Mouse (Mus musculus) right cerebral cortex, postnatal 25 days (tissue): ENCODE data around the gene Gm5565.
A peak's percentile ranks its signal among the peaks of the same experiment; 100 is the strongest.
"Not testable (repeated sequence)": the region's sequence is repeated elsewhere in the genome, so short reads cannot be mapped to it uniquely, and the experiment has no call there.

Experiments
- DNase-seq: peaks from one replicate; pipeline ENCODE4 v3.0.0; 2022

Gm5565 gene

DNA sequence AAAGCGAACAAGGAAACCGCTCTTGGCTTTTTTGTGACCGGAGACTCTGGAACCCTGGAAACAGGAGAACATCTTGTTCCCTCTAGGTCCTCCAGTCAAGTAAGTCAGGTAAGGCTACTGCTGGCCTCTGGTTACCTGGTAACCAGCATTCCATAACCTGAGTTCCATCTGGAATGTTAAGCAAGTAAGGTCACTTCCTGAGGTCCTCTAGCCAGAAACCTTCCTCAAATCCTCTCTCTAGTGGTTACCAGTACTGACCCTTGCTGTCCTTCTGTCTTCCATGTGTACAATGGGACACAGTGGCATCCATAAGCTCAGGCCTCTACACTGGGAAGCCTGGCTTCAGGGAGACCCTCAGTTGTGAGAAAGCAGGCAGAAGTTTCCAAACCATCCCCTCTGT is at the start of gene Gm5565:
TSS of gene Gm5565 (minus strand) at position 101 of the 400 bp plus-strand sequence.
- DNase-seq, result not testable (repeated sequence)

DNA sequence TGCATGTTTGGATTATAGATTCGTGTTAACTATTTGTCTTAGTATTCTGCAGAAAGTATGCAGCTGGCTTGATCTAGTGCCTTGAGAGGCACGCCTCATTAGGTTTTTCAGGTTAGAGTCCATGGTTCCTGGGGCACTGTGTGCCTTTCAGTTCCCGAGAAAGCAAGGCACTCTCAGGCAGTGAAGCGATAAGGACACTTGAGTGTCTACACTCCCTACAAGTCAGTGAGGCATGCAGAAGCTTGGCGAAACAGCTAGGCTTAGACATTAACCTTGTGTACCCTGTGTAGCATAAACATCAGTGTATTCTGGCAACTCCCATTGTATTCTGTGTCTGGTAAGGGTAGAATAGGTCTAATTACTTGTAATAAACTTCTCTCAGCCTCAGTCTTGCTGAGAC is 45.2 kb upstream of the Gm5565 start:
- no peak for DNase-seq

DNA sequence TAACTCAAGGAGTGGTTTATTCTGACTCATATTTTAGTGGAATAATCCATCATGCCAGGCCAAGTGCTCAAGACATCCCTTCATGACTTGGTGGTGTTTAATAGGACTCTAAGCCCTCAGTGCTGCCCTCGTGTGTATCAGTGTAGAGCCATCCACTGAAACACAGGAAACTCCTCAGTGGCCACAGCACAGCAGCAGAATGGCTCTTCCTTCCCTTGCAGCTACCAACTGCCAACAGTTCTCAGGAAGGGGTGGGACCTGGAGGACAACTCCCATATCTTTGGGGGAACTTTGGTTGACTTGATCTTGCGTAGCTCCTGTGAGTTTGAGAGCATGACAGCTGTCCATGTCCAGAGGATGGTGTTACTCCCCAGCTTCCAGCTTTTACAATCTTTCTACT is 43.6 kb upstream of the Gm5565 start:
- DNase-seq, result no peak

DNA sequence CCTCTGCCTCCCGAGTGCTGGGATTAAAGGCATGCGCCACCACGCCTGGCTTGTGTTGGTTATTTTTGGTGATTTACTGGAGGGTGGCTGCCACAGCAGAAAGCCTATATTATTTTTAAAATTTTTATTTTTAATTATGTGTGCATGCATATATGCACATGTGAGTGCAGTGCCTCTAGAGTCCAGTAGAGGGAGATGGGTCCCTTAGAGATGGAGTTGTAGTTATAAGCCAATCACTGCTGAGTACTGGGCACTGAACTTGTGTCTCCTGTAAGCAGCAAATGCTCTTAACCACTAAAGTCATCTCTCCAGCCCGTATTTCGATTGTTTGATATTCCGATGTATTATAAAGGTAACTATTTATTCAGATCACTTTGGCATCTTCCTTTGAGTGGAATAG is 40.2 kb upstream of the Gm5565 start:
- DNase-seq, result no peak

DNA sequence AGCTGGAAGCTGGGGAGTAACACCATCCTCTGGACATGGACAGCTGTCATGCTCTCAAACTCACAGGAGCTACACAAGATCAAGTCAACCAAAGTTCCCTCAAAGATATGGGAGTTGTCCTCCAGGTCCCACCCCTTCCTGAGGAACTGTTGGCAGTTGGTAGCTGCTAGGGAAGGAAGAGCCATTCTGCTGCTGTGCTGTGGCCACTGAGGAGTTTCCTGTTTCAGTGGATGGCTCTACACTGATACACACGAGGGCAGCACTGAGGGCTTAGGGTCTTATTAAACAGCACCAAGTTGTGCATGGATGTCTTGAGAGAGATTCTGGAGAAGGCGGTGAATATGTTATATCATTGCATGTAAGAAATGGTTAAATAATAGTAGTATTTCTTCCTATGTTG is 39.2 kb upstream of the Gm5565 start:
- DNase-seq, result no peak

DNA sequence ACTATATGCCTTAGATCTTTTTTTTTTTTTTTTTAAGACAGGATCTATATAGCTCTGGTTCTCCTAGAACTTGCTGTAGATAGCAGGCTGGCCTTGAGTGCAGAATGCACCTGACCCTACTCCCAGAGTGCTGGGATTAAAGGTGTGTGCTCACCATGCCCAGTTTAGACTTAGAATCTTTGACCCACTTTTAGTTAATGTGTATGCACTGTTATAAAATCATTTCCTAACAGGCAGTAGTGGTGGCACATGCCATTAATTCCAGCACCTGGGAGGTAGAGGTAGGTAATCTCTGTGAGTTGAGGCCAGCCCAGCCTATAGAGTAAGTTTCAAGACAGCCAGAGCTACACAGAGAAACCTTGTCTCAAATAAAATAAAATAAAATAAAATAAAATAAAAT is 38.7 kb upstream of the Gm5565 start:
- DNase-seq, result no peak

DNA sequence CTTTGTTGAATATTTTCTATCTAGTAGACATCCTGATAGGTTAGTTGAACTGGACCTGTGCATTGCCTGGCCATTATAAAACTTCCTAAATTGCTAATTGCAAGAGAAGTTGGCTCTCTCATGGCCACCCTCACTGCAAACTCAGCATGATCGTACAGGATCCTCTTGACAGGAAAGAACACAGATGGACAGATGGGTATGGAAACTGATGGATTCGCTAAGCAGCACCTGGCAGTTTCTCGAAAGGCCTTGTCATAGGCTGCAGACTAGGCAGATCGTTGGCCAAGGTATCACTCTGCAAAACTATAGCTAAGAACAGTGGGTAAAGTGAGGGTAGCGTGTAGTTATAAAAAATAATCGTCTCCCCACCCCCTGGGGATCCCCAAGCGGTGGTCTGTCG is 33.0 kb upstream of the Gm5565 start:
- DNase-seq, result no peak

DNA sequence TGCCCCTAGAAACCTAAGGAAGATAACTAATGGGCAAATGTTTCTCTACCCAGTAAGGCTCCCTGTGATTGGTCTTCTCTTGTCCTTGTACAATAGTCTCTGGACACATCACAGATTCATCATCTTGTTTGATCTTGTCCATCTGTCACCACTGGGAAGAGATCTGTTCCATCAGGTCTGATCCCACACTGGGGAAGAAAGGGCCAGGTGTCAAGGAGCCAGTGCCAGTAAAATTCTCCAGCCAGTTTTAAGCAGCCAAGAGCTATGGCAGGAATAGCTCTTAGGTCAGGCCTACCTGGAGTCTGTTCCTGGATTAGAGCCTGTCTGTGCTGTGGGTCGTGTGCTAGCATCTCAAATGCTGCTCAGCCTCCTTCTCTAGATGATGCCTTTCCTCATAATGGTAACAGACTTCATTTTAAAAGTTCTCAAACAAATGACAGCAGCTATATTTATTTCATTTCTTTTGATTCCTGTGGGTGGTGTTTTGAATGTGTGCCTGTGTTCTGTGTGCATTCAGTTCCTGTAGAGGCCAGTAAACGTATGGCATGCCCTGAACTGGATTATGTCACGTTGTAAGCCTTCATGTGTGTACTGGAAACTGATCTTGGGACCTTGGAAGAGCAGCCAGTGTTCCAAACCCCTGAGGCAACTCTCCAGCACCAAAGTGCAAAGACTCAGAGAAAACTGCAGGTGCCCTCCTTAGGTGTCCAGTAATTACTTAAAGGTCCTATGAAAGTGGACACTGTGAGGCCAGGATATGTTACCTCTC is 30.3 kb upstream of the Gm5565 start:
- no peak for DNase-seq

DNA sequence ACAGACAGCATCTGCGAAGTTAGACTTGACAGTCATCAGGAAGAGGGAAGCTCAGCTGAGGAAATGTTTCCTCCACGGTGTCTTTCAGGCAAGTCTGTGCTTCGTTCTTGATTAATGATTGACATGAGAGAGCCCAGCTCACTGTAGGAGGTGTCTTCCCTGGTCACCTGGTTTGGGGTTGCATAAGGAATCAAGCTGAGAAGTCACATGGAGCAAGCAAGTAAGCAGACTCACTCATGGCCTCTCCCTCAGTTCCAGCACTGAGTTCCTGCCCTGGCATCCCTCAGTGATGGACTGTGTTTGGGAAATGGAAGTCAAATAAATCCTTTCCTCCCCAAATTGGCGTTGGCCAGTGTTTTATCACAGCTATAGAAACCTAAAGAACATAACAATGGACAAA is 29.8 kb upstream of the Gm5565 start:
- no peak for DNase-seq

DNA sequence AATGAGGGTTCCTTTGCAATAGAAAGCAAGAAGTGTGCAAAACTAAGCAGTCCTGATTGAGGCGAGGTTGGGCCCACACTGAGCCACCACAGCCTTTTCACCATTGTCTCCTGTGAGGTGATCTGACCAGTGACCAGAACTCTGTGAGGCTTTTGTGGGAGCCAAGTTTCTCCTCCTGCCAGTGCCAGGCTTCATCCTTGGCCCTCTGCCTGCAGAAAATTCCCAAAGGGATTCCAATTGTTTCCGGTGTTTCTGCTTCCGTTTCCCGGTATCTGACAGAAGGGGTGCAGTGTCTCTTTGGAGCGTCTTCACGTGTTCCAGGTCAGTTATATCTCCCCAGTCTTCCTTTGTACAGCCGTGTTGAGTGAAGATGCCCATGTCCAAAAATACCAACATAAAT is 28.4 kb upstream of the Gm5565 start:
- no peak for DNase-seq

DNA sequence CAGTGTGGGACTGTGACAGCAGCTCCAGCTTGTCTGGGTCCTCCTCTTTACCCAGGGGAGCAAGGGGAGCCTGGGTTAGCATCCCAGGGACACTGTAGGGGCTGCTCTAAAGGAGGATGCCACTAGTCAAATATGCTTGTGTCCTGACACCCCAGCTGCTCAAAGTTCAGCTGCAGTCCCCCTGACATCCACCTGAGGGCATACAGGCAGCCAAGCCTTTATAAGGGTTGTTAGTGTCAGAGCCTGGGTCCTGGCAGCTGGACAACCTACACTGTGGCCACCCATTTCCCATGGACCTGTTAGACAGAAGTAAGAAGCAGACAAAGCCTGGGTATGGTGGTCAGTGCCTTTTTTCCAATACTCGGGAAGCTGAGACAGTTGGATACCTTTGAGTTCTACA is 27.8 kb upstream of the Gm5565 start:
- no peak for DNase-seq

DNA sequence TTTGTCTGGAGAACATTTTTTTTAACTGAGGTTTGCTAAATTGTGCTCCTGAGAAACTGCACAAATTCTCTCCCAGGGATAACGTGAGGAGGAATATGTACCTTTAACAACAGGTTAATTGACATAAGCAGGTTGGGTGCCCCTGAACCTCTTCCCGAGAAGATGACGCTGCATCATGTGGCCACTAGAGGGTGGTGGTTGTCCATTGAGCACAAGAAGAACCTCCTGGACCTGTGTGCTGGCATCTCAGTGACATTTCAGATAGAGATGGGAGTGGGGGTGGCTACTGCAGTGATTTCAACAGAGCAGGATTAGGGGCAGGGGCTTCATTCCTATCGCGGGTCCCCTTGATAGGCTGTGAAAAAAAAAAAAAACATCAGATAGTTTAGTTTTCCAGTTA is 27.1 kb upstream of the Gm5565 start:
- DNase-seq, result peak; percentile 43

DNA sequence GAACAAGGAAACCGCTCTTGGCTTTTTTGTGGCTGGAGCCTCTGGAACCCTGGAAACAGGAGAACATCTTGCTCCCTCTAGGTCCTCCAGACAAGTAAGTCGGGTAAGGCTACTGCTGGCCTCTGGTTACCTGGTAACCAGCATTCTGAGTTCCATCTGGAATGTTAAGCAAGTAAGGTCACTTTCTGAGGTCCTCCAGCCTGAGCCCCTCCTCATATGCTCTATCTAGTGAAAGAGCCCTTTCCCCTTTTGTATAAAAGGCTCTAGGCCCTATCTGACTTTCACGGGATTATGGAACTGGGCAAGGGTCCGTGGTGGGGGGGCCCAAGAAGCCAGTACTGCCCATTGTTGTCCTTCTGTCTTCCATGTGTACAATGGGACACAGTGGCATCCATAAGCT is 24.9 kb upstream of the Gm5565 start, which contains the start of gene 1700001J03Rik:
TSS of gene 1700001J03Rik (minus strand) at position 101 of the 400 bp plus-strand sequence.
- DNase-seq, result not testable (repeated sequence)

DNA sequence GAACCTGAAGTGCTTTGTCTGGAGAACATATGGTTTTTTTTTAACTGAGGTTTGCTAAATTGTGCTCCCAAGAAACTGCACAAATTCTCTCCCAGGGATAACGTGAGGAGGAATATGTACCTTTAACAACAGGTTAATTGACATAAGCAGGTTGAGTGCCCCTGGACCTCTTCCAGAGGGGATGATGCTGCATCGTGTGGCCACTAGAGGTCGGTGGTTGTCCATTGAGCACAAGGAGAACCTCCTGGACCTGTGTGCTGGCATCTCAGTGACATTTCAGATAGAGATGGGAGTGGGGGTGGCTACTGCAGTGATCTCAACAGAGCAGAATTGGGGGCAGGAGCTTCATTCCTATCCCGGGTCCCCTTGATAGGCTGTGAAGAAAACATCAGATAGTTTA is 12.4 kb upstream of the Gm5565 start:
- DNase-seq, result not testable (repeated sequence)

DNA sequence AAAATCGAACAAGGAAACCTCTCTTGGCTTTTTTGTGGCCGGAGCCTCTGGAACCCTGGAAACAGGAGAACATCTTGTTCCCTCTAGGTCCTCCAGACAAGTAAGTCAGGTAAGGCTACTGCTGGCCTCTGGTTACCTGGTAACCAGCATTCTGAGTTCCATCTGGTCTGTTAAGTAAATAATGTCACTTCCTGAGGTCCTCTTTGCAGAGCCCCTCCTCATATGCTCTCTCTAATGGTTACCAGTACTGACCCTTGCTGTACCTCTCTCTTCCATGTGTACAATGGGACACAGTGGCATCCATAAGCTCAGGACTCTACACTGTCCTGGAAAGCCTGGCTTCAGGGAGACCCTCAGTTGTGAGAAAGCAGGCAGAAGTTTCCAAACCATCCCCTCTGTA is 10.3 kb upstream of the Gm5565 start, which contains the start of gene Gm6309:
TSS of gene Gm6309 (minus strand) at position 101 of the 400 bp plus-strand sequence.
- DNase-seq, result not testable (repeated sequence)

DNA sequence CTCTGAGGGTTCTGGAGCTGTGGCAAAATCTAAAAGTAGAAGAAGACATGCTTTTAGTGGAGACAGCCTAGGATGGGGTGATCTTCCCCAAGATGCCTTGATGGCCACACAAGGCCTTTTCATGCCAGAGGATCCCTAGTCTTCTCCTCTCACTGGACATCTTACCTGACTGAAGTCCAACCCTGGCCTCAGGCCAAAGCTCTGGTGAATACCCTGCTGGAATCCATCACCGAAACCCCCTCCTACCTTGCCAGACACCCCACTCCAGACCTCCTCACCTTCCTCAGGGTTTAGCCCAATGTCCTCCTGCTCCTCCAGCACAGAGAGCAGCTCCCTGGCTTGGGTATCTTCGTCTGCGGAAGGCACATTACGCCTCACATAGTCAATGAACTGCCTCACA is 2.0 kb downstream of the Gm5565 start:
- not testable (repeated sequence) for DNase-seq

DNA sequence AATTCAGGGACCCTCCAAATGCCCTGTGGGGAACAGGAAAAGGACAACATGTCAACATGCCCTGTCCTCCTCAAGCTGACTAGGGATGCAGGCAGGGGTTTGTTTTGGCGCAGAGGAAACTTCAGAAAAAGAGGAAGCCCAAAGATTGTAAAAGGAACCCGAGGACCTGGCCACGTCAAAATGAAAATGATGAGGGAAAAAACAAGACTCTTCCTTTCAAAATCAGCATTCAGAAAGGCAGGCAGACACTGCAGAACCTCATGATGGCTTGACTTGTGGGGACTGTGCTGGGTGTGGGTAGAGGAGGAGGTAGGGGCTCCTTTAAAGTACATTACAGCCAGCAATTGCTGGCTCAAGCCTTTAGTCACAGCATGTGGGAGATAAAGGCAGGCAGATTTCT is 9.9 kb downstream of the Gm5565 start:
- no peak for DNase-seq

DNA sequence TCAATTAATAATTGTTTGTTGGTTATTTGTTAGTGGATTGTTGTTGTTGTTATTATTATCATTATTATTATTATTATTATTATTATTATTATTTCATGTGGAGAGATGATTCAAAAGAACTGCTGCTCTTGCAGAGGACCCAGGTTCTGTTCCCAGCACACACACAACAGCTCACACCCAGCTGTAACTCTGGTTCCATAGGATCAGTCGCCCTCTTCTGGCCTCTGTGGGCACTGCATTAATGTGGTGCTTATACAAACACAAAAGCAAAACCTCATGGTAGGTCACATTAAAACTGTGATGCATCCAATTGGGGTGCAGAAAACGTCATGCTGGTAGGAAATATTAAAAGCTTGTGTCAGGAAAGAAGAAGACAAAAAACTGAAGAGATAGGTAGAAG is 12.4 kb downstream of the Gm5565 start:
- DNase-seq, result no peak
